Mouse (Mus musculus): ENCODE data around the gene Snd1. TPM values are rescaled to one million over a fixed set of nuclear protein-coding genes. Genes with fewer than 3 reads are reported as not detected.
A peak's percentile ranks its signal among the peaks of the same experiment; 100 is the strongest.

The Snd1 gene
- polyA plus RNA-seq, 1 experiment from 2014 or later, result 69.2 TPM

- DNase-seq (ENCODE audit: low spot score), result peak; percentile 52
Observed at GRCm38 (mm10) chr6:28831854-28832750, 357.2 kb downstream of the Snd1 start.

GRCm38 (mm10) chr6:28832751-28833291 lies 357.9 kb downstream of the Snd1 start:
- peak; percentile 33 for DNase-seq (ENCODE audit: low spot score)

GRCm38 (mm10) chr6:28833380-28833822 lies 358.5 kb downstream of the Snd1 start:
- no peak for DNase-seq (ENCODE audit: low spot score)

- DNase-seq (ENCODE audit: low spot score), result no peak
Observed at GRCm38 (mm10) chr6:28834046-28834445, 359.1 kb downstream of the Snd1 start.

GRCm38 (mm10) chr6:28836600-28836999 lies 361.7 kb downstream of the Snd1 start:
- DNase-seq (ENCODE audit: low spot score), result no peak

- DNase-seq (ENCODE audit: low spot score), result no peak
Observed at GRCm38 (mm10) chr6:28841569-28841968, 366.6 kb downstream of the Snd1 start.

GRCm38 (mm10) chr6:28842375-28843276 lies 367.7 kb downstream of the Snd1 start:
- DNase-seq (ENCODE audit: low spot score), result no peak

- DNase-seq (ENCODE audit: low spot score), result no peak
Observed at GRCm38 (mm10) chr6:28845610-28846009, 370.7 kb downstream of the Snd1 start.

GRCm38 (mm10) chr6:28847616-28848015 lies 372.7 kb downstream of the Snd1 start:
- no peak for DNase-seq (ENCODE audit: low spot score)

- DNase-seq (ENCODE audit: low spot score), result no peak
Observed at GRCm38 (mm10) chr6:28848285-28848794, 373.4 kb downstream of the Snd1 start.

GRCm38 (mm10) chr6:28848891-28849290 lies 374.0 kb downstream of the Snd1 start:
- no peak for DNase-seq (ENCODE audit: low spot score)

- no peak for DNase-seq (ENCODE audit: low spot score)
Observed at GRCm38 (mm10) chr6:28849317-28849716, 374.4 kb downstream of the Snd1 start.

GRCm38 (mm10) chr6:28850326-28850900 lies 375.5 kb downstream of the Snd1 start:
- DNase-seq (ENCODE audit: low spot score), result no peak

- no peak for DNase-seq (ENCODE audit: low spot score)
Observed at GRCm38 (mm10) chr6:28852342-28852741, 377.4 kb downstream of the Snd1 start.

- DNase-seq (ENCODE audit: low spot score), result no peak
Observed at GRCm38 (mm10) chr6:28853164-28853563, 378.2 kb downstream of the Snd1 start.

- no peak for DNase-seq (ENCODE audit: low spot score)
Observed at GRCm38 (mm10) chr6:28853654-28854053, 378.7 kb downstream of the Snd1 start.

- DNase-seq (ENCODE audit: low spot score), result no peak
Observed at GRCm38 (mm10) chr6:28854598-28854997, 379.7 kb downstream of the Snd1 start.

- no peak for DNase-seq (ENCODE audit: low spot score)
Observed at GRCm38 (mm10) chr6:28855442-28855841, 380.5 kb downstream of the Snd1 start.

- DNase-seq (ENCODE audit: low spot score), result no peak
Observed at GRCm38 (mm10) chr6:28856789-28857188, 381.9 kb downstream of the Snd1 start.

- DNase-seq (ENCODE audit: low spot score), result no peak
Observed at GRCm38 (mm10) chr6:28857198-28858180, 382.6 kb downstream of the Snd1 start.
